ENCODE assay signal across 21 mouse cellular contexts in the genomic region with DNA sequence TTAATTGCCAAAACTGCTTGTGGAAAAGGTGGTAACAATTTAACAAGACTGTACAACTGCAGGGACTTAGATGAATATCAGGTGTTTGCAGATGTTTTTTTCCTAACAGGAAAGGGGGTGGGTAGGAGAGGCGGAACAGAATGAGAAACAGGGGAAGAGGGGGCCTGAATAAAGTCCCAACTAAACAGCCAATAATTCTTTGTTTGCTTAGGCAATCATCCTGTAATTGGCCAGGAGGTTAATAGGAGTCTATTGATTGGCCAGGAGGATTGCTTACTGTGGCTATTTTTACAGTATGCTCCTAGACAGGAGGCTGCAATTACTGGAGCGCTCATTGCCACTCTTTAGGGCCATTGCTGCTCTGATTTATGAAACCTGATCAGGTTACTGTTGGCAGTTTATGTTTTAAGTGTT.
DNase-seq lines count a peak whose midpoint lies in the region; ATAC-seq and TF ChIP-seq lines count a peak whose summit lies in the region.
"Had no signal": no experiment of that assay in that cellular context is flagged by ENCODE, and none has a peak within 500 bp of the region (broad histone marks: within the 10 kb centered on the region; RNA-seq: fewer than 3 reads in every experiment).

No protein-coding gene starts in this region.

- WGBS in heart, adult 2 months = 65% methylated on average over 2 of the region's 2 CpGs
- 27% methylated on average over 2 of the region's 2 CpGs for WGBS in neural tube, embryonic 14.5 days
- 40% methylated on average over 2 of the region's 2 CpGs for WGBS in neural tube, embryonic 15.5 days
- 19% methylated on average over 2 of the region's 2 CpGs for WGBS in kidney, postnatal 0 days
- 12% methylated on average over 2 of the region's 2 CpGs for WGBS in limb, embryonic 14.5 days
- 75% methylated on average over 2 of the region's 2 CpGs for WGBS in midbrain, embryonic 14.5 days

- no peak overlapping the region for H3K9ac ChIP-seq in heart, adult 2 months (ENCODE audit: low read depth, low read length)
- H3K9ac ChIP-seq in neural tube, embryonic 14.5 days (replicated peaks; ENCODE audit: low read depth, low read length) = no peak overlapping the region
- no peak overlapping the region for H3K9ac ChIP-seq in neural tube, embryonic 15.5 days (replicated peaks)
- no peak overlapping the region for H3K9ac ChIP-seq in kidney, postnatal 0 days (ENCODE audit: low read depth, low read length)
- H3K9ac ChIP-seq in limb, embryonic 14.5 days (ENCODE audit: low read depth, low read length, severe bottlenecking) = no peak overlapping the region
- H3K9ac ChIP-seq in midbrain, embryonic 14.5 days (replicated peaks; ENCODE audit: low read length) = no peak overlapping the region
- H3K9ac ChIP-seq: forebrain, embryonic 12.5 days; midbrain, embryonic 13.5 days; neural tube, embryonic 13.5 days had no signal

- H3K36me3 ChIP-seq in heart, adult 2 months (ENCODE audit: control insufficient read depth, insufficient read depth, low read length) = no peaks in the 10 kb centered on the region
- H3K36me3 ChIP-seq in neural tube, embryonic 14.5 days (ENCODE audit: control insufficient read depth, insufficient read depth, low read length) = no peaks in the 10 kb centered on the region
- H3K36me3 ChIP-seq in neural tube, embryonic 15.5 days = no peaks in the 10 kb centered on the region
- H3K36me3 ChIP-seq in kidney, postnatal 0 days (ENCODE audit: insufficient read depth, low read length) = no peaks in the 10 kb centered on the region
- no peaks in the 10 kb centered on the region for H3K36me3 ChIP-seq in limb, embryonic 14.5 days (ENCODE audit: control insufficient read depth, insufficient read depth, low read length)
- no peaks in the 10 kb centered on the region for H3K36me3 ChIP-seq in midbrain, embryonic 14.5 days (ENCODE audit: control insufficient read depth, insufficient read depth, low read length)
- H3K36me3 ChIP-seq: forebrain, embryonic 12.5 days; midbrain, embryonic 13.5 days; neural tube, embryonic 13.5 days had no signal

- no peaks in the 10 kb centered on the region for H3K79me2 ChIP-seq in heart, adult 2 months (replicated peaks; ENCODE audit: control insufficient read depth, insufficient read depth, low read length)

- no peak for TF ChIP-seq EP300 in heart, adult 2 months (IDR thresholded peaks at IDR 0.05; ENCODE audit: insufficient read depth, low read depth, low read length)

- DNase-seq in heart, adult 11 months = peak; percentile 70
- DNase-seq in heart, adult 2 months = no peak
- peak; percentile 77 for DNase-seq in kidney, postnatal 0 days (ENCODE audit: low spot score)
- peak; percentile 53 for DNase-seq in limb, embryonic 14.5 days (ENCODE audit: low spot score)
- DNase-seq in midbrain, embryonic 14.5 days = no peak
- DNase-seq in adrenal gland, adult 8-10 months = no peak
- DNase-seq: adrenal gland, postnatal 10 days; cerebellum, postnatal 14 days; gastrocnemius, postnatal 25 days; heart, postnatal 10 days; left cerebral cortex, postnatal 4 days; lung, postnatal 14 days; right cerebral cortex, postnatal 14 days; spleen, adult 18-20 months had no signal

- TF ChIP-seq CTCF in heart, adult 2 months (IDR thresholded peaks at IDR 0.05) = no peak
- TF ChIP-seq CTCF in kidney, postnatal 0 days (IDR thresholded peaks at IDR 0.05; ENCODE audit: low read depth) = no peak

- no peak overlapping the region for H3K4me2 ChIP-seq in neural tube, embryonic 14.5 days (ENCODE audit: low read depth, low read length)
- no peak overlapping the region for H3K4me2 ChIP-seq in neural tube, embryonic 15.5 days
- peak overlapping the region; percentile 18; the same call in 1 of the 2 replicates for H3K4me2 ChIP-seq in kidney, postnatal 0 days (ENCODE audit: low read length)
- no peak overlapping the region; the same call in 1 of the 2 replicates for H3K4me2 ChIP-seq in limb, embryonic 14.5 days (replicated peaks; ENCODE audit: low read depth, low read length, severe bottlenecking)
- H3K4me2 ChIP-seq in midbrain, embryonic 14.5 days (ENCODE audit: low read length) = no peak overlapping the region
- H3K4me2 ChIP-seq: forebrain, embryonic 12.5 days; heart, embryonic 11.5 days; midbrain, embryonic 13.5 days; neural tube, embryonic 13.5 days had no signal

- intact Hi-C loops in heart, adult 2 months (cut with DNase I) = loop anchor here (5.0 kb wide), 1 partner anchor 40 kb away; no protein-coding TSS in a partner anchor

- no peaks in the 10 kb centered on the region; the same call in 1 of the 2 replicates for H3K4me1 ChIP-seq in heart, adult 2 months (ENCODE audit: control insufficient read depth, insufficient read depth, low read length)
- peaks cover 14% of the 10 kb centered on the region; the same call in 1 of the 2 replicates for H3K4me1 ChIP-seq in neural tube, embryonic 14.5 days (ENCODE audit: control insufficient read depth, insufficient read depth, low read length)
- peaks cover 15% of the 10 kb centered on the region for H3K4me1 ChIP-seq in neural tube, embryonic 15.5 days
- H3K4me1 ChIP-seq in kidney, postnatal 0 days (replicated peaks; ENCODE audit: insufficient read depth, low read length) = peaks cover 13% of the 10 kb centered on the region; the same call in 1 of the 2 replicates
- peaks cover 33% of the 10 kb centered on the region for H3K4me1 ChIP-seq in limb, embryonic 14.5 days (ENCODE audit: control insufficient read depth, insufficient read depth, low read length)
- 0 out of 2 replicates have a peak, but pooled peaks cover 5% of the 10 kb centered on the region for H3K4me1 ChIP-seq in midbrain, embryonic 14.5 days (ENCODE audit: control insufficient read depth, insufficient read depth, low read length)

- H3K27ac ChIP-seq in heart, adult 2 months = no peak overlapping the region
- no peak overlapping the region for H3K27ac ChIP-seq in neural tube, embryonic 14.5 days (ENCODE audit: low read depth, low read length)
- no peak overlapping the region for H3K27ac ChIP-seq in neural tube, embryonic 15.5 days (replicated peaks)
- peak overlapping the region; percentile 42; the same call in 1 of the 2 replicates for H3K27ac ChIP-seq in kidney, postnatal 0 days
- no peak overlapping the region for H3K27ac ChIP-seq in limb, embryonic 14.5 days (replicated peaks; ENCODE audit: low read depth, low read length)
- H3K27ac ChIP-seq in midbrain, embryonic 14.5 days (replicated peaks; ENCODE audit: low read depth, low read length) = no peak overlapping the region
- H3K27ac ChIP-seq: forebrain, embryonic 12.5 days; midbrain, embryonic 13.5 days; neural tube, embryonic 13.5 days had no signal

- TF ChIP-seq POLR2A in heart, adult 2 months (IDR thresholded peaks at IDR 0.05; ENCODE audit: insufficient read depth, low read depth, low read length) = no peak
- no peak for TF ChIP-seq POLR2A in limb, embryonic 14.5 days (IDR thresholded peaks at IDR 0.05; ENCODE audit: borderline replicate concordance, extremely low read depth, insufficient read depth, insufficient read length)

- H3K9me3 ChIP-seq in neural tube, embryonic 14.5 days (ENCODE audit: control insufficient read depth, low read length) = no peaks in the 10 kb centered on the region
- H3K9me3 ChIP-seq in neural tube, embryonic 15.5 days (replicated peaks) = no peaks in the 10 kb centered on the region
- H3K9me3 ChIP-seq in kidney, postnatal 0 days (replicated peaks; ENCODE audit: low read length) = no peaks in the 10 kb centered on the region
- no peaks in the 10 kb centered on the region for H3K9me3 ChIP-seq in limb, embryonic 14.5 days (ENCODE audit: control insufficient read depth, low read length)
- H3K9me3 ChIP-seq in midbrain, embryonic 14.5 days (ENCODE audit: control insufficient read depth, low read length) = no peaks in the 10 kb centered on the region
- H3K9me3 ChIP-seq: forebrain, embryonic 12.5 days; midbrain, embryonic 13.5 days; neural tube, embryonic 13.5 days had no signal

- ATAC-seq in neural tube, embryonic 14.5 days (ENCODE audit: low read depth) = peak; percentile 46; the same call in 1 of the 2 replicates
- no peak for ATAC-seq in neural tube, embryonic 15.5 days (ENCODE audit: low FRiP score)
- peak; percentile 54; the same call in 1 of the 2 replicates for ATAC-seq in kidney, postnatal 0 days (replicated peaks; ENCODE audit: low FRiP score, low read depth)
- peak; percentile 70; the same call in 1 of the 2 replicates for ATAC-seq in limb, embryonic 14.5 days (ENCODE audit: low FRiP score, low read depth)
- no peak for ATAC-seq in midbrain, embryonic 14.5 days (ENCODE audit: low FRiP score, low TSS enrichment)
- ATAC-seq: midbrain, embryonic 13.5 days; Patski had no signal

- no peak overlapping the region for H3K4me3 ChIP-seq in heart, adult 2 months
- H3K4me3 ChIP-seq in neural tube, embryonic 14.5 days (ENCODE audit: low read depth, low read length) = no peak overlapping the region
- no peak overlapping the region for H3K4me3 ChIP-seq in neural tube, embryonic 15.5 days (replicated peaks)
- no peak overlapping the region for H3K4me3 ChIP-seq in kidney, postnatal 0 days (replicated peaks; ENCODE audit: low read depth, low read length)
- H3K4me3 ChIP-seq in limb, embryonic 14.5 days (replicated peaks; ENCODE audit: low read length) = no peak overlapping the region
- H3K4me3 ChIP-seq in midbrain, embryonic 14.5 days (replicated peaks; ENCODE audit: low read depth, low read length) = no peak overlapping the region
- H3K4me3 ChIP-seq: forebrain, embryonic 12.5 days; midbrain, embryonic 13.5 days; neural tube, embryonic 13.5 days had no signal

- no peaks in the 10 kb centered on the region for H3K27me3 ChIP-seq in heart, adult 2 months (ENCODE audit: control insufficient read depth, insufficient read depth, low read length)
- no peaks in the 10 kb centered on the region for H3K27me3 ChIP-seq in neural tube, embryonic 14.5 days (ENCODE audit: control insufficient read depth, insufficient read depth, low read length)
- no peaks in the 10 kb centered on the region for H3K27me3 ChIP-seq in neural tube, embryonic 15.5 days (replicated peaks)
- H3K27me3 ChIP-seq in kidney, postnatal 0 days (ENCODE audit: insufficient read depth, low read length) = no peaks in the 10 kb centered on the region
- no peaks in the 10 kb centered on the region for H3K27me3 ChIP-seq in limb, embryonic 14.5 days (ENCODE audit: control insufficient read depth, insufficient read depth, low read length)
- no peaks in the 10 kb centered on the region for H3K27me3 ChIP-seq in midbrain, embryonic 14.5 days (ENCODE audit: control insufficient read depth, insufficient read depth, low read length)
- H3K27me3 ChIP-seq: midbrain, embryonic 13.5 days; neural tube, embryonic 13.5 days; Patski had no signal

Comparison
In these comparisons a context has a peak if more than half of its experiments do, and no peak if none do; other contexts are left out.
1. DNase-seq: peak in heart, adult 11 months (single experiment), kidney, postnatal 0 days (single experiment) and limb, embryonic 14.5 days (single experiment); none in heart, adult 2 months (0 of 2), midbrain, embryonic 14.5 days (single experiment) and adrenal gland, adult 8-10 months (single experiment).
2. ATAC-seq: peak in neural tube, embryonic 14.5 days (single experiment), kidney, postnatal 0 days (single experiment) and limb, embryonic 14.5 days (single experiment); none in neural tube, embryonic 15.5 days (single experiment) and midbrain, embryonic 14.5 days (single experiment).